Mouse (Mus musculus): ENCODE measurements around the gene Aadat.
"Not testable (repeated sequence)": the region's sequence is repeated elsewhere in the genome, so short reads cannot be mapped to it uniquely, and the experiment has no call there.

The Aadat gene

DNA sequence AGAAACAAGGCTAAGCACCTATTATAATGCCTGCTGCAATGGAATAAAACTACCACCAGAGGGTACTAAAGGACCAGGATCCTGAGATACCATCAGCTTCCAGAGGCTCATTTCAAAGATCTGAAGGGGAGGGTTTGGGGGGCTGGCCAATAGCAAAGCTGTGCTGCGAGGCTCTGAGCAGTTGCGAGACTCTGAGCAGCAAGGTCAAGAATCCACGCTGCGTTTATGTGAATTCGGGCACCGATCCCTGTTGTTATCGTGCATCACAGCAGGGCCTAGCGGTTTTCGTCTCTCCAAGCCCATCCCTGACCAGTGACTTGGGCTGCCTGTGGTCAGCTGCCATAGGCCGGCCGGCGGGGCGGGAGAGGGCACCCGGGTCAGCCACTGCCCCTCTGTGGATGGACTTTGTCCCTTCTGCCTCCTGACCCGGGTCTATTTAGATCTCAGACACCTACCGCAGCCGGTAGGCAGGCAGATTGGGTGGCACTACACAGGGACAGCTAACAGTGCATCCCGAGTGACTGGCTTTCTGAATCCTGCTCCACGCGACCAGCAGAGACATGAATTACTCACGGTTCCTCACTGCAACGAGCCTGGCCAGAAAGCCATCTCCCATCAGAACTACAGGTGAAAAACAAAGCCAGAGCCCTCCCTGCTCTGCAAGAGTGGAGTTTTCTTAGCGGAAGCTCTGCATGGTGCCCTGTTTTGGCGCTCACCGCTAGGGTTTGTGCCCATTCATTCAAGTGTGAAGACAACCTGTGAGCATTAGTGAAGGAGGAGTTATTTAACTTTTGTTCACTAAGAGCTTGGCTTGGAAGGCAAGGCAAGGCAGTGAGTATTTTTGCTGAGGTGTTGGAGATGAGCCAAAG, at the start of gene Aadat:
TSS of gene Aadat (plus strand) at position 280 of the 869 bp plus-strand sequence.
- DNase-seq (ENCODE audit: low spot score in 2 of 2), result peak; percentile 19 to 33

DNA sequence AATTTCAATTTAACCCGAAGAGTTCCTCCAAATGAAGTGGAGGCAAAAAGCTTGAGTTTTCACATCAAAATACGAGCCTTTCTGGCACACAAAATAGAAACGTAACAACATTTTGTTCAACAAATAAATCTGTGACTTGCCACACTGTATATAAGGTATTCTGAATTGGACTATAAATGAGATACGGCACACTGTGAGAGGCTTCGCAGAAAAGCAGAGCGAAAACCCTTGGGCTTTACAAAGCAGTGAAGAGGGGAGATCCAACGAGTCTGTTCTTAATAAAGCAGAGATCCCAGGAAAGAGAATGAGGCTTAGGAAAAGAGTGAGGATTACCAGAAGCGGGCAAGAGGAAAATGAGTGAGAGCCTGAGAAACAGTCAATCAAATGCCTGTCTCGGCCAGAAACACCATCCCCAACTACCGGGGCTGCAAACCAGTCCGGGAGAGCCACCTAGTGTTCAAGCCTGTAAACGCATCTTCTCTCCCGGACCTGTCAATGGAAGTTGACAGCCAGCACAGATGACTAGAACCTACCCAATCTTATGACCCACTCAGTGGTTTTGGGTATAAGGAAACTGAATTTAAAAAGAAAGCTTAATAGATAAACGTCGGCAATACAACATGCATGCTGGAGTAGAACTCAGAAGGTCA, 38.9 kb upstream of the Aadat start:
- DNase-seq (ENCODE audit: low spot score in 2 of 2), result peak in 1 of 2 experiments; percentile 5

DNA sequence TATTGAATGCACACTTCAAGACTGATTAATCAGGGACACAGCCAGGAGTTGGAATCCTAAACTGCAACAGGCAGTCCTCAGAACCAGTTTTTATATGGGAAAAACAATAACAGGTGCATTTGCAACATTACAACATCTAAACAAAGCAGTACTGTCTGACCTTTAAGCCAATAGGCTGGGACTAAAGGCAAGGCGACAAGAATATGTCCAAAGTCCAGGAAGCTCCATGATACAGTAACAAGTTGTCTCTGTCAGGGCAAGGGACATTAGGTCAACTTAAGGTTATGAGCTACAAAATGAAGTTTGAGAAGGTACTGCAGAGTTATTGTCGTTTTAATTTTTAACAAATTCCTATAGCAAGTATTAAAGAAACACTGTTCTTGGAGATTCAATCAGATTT, 15.6 kb upstream of the Aadat start:
- no peak for DNase-seq (ENCODE audit: low spot score in 2 of 2)

- no peak for DNase-seq (ENCODE audit: low spot score in 2 of 2)
These were observed 13.9 kb upstream of the Aadat start for GRCm38 (mm10) chr8:60491871-60492270.

- no peak for DNase-seq (ENCODE audit: low spot score in 2 of 2)
These were observed 13.3 kb upstream of the Aadat start for GRCm38 (mm10) chr8:60492471-60492870.

GRCm38 (mm10) chr8:60494606-60495005, 11.1 kb upstream of the Aadat start:
- no peak for DNase-seq (ENCODE audit: low spot score in 2 of 2)

- DNase-seq (ENCODE audit: low spot score in 2 of 2), result not testable (repeated sequence)
These were observed 10.7 kb upstream of the Aadat start for GRCm38 (mm10) chr8:60495046-60495445.

DNA sequence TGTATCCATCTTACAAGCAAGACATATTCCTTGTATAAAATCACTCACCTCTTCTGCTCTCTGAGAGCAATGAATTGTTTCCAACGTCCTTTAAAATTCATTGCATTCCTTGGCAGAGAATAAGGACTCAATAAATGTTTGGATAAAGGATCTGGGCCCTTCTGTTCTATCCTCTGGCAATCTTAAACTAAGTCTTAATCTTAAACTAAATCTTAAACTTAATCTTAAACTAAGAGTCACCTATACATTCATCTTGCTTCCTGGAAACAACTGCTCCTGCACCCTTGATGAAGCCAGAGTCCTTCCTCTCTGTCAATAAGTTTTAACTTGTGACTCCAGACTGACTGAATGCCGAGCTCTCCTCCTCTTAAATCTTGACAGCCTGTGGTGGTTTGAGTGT, 2.6 kb upstream of the Aadat start, which contains the start of gene Gm10283:
TSS of gene Gm10283 (minus strand) at position 101 of the 400 bp plus-strand sequence.
- DNase-seq (ENCODE audit: low spot score in 2 of 2), result no peak

DNA sequence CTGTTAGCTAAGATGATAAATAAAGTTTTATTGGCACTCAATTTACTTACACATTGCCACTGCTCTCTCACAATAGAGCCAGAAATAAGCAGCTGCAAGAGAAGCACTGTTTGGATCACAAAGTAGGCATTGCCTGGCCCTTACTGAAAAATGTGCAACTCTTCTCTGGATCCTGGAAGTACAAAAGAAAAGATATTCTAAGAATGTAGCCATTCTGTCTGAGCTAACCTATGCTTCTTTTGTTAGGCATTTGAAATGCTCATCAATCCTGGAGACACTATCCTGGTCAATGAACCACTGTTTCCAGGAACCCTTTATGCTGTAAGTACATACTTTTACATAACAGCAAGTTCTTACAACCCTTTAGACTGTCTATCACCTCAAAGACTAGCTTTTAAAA, 12.6 kb downstream of the Aadat start:
- no peak for DNase-seq (ENCODE audit: low spot score in 2 of 2)

GRCm38 (mm10) chr8:60534945-60535344, 29.2 kb downstream of the Aadat start:
- DNase-seq (ENCODE audit: low spot score in 2 of 2), result no peak

DNA sequence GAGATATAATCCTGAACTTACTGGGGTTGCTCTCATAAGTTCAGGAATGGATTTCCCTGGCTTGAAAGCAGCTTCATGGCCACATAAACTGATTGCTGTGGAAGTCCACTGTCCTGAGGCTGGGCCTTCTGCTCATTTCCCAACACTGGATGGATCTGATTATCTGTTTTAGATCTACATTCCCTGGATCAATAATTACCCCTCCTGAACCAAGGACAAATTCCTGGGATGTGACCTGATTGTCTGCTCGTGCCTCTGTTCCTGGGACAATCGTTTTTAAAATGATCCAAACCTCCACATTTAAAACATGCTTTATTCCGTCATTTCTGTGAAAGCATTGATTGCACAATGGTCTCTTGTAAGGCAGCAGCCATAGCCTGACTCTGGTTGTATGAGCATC, 61.1 kb downstream of the Aadat start:
- DNase-seq (ENCODE audit: low spot score in 2 of 2), result no peak

DNA sequence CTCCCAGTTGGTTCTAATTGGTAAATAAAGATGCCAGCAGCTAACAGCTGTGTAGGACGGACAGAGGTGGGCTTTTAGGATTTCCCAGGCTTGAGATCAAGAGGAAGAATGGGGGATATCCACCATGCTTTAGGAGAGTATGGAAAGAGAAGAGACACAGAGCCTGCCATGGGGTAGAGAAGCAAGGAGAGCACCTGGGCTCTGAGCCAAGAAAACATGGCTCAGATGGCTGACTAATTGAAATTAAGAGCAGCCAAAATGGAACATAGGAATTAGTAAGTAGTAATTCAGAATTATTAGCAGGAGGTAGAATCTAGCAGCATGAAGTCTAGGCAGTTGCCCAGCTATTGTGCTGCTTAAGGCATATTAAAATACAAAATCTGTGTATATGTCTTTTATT, 71.5 kb downstream of the Aadat start:
- DNase-seq (ENCODE audit: low spot score in 2 of 2), result no peak

- DNase-seq (ENCODE audit: low spot score in 2 of 2), result no peak
These were observed 77.6 kb downstream of the Aadat start for GRCm38 (mm10) chr8:60583369-60583768.

- DNase-seq (ENCODE audit: low spot score in 2 of 2), result not testable (repeated sequence)
These were observed 85.8 kb downstream of the Aadat start for GRCm38 (mm10) chr8:60591352-60592105.

DNA sequence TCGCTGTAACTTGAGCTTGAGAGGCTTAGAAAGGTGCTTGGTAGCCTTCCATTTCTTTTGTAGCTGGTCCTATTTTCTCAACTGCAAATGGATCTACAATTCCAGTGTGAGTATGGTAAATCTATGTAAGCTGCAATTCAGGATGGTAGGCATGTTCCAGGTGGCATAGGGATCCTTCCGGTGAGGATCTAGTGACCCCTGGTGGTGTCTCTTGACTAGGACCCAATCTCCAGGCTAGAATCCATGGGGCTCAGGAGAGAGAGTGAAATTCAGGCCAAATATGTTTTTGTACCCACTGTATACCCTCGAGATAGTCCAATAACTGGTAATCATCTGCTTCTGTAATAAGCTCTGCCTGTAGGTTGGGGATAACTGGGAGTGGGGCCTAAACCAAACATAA, 89.0 kb downstream of the Aadat start:
- DNase-seq (ENCODE audit: low spot score in 2 of 2), result peak in 1 of 2 experiments; percentile 1

All from heart, adult 9 months (tissue).